Mouse (Mus musculus): ENCODE results near the gene Pmepa1. TPM values are rescaled to one million over a fixed set of nuclear protein-coding genes. Genes with fewer than 3 reads are reported as not detected.

The Pmepa1 gene
- 5.8 and 6.3 TPM in 2 replicates for polyA plus RNA-seq (2015; fragmentation: Nextera tagmentation; extraction: Ambion mirVana)

GRCm38 (mm10) chr2:173276409-173276808 is at the start of gene Pmepa1:
TSS of gene Pmepa1 (minus strand) at chr2:173276533.

GRCm38 (mm10) chr2:173218416-173219141 is 57.8 kb downstream of the Pmepa1 start, which contains the start of gene Zbp1:
TSS of gene Zbp1 (minus strand) at chr2:173218923.

Other genes with a start within 250 kb of the Pmepa1 start
- not detected in 2 replicates for gene Ctcfl, start 157.0 kb downstream of the Pmepa1 start, polyA plus RNA-seq (2015; fragmentation: Nextera tagmentation; extraction: Ambion mirVana)
- 17.0 and 22.9 TPM in 2 replicates for gene Pck1, start 123.5 kb downstream of the Pmepa1 start, polyA plus RNA-seq (2015; fragmentation: Nextera tagmentation; extraction: Ambion mirVana)
- gene Zbp1, start 57.6 kb downstream of the Pmepa1 start, polyA plus RNA-seq (2015; fragmentation: Nextera tagmentation; extraction: Ambion mirVana), result 10.0 and 12.3 TPM in 2 replicates
- gene 1700021F07Rik, start 246.1 kb upstream of the Pmepa1 start, polyA plus RNA-seq (2015; fragmentation: Nextera tagmentation; extraction: Ambion mirVana), result not detected in 2 replicates

Measured in adrenal gland, postnatal 0 days (tissue).